Mouse (Mus musculus) midbrain, embryonic 12.5 days (tissue): Measurements from ENCODE around the gene Plcd3. TPM values are rescaled to one million over a fixed set of nuclear protein-coding genes. Genes with fewer than 3 reads are reported as not detected.

Source experiments
- ATAC-seq: fragments of 200-750 bp; cut with Nextera tagmentation; 2 replicates; pipeline ENCODE4 v1.8.0; 2017; ENCODE audit warnings: low read depth, moderate TSS enrichment, moderate library complexity; ENCODE audit not compliant: low FRiP score
- H3K27ac ChIP-seq: fragments of 300-500 bp; sonication (generic); replicated peaks from 2 replicates; pipeline ENCODE4 v1.5.1; 2016; ENCODE audit warnings: mild to moderate bottlenecking
- H3K27me3 ChIP-seq: fragments of 300-500 bp; sonication (generic); 2 replicates; pipeline ENCODE4 v1.6.1; 2016; ENCODE audit warnings: mild to moderate bottlenecking
- H3K36me3 ChIP-seq: fragments of 300-500 bp; sonication (generic); 2 replicates; pipeline ENCODE4 v1.6.1; 2016
- H3K4me1 ChIP-seq: fragments of 300-500 bp; sonication (generic); 2 replicates; pipeline ENCODE4 v1.6.1; 2016
- H3K4me2 ChIP-seq: fragments of 300-500 bp; sonication (generic); replicated peaks from 2 replicates; pipeline ENCODE4 v1.6.1; 2016; ENCODE audit warnings: mild to moderate bottlenecking, moderate library complexity
- H3K4me3 ChIP-seq: fragments of 300-500 bp; sonication (generic); 2 replicates; pipeline ENCODE4 v1.5.1; 2016; ENCODE audit warnings: mild to moderate bottlenecking
- H3K9ac ChIP-seq: fragments of 300-500 bp; sonication (generic); replicated peaks from 2 replicates; pipeline ENCODE4 v1.6.1; 2016; ENCODE audit warnings: mild to moderate bottlenecking, moderate library complexity
- H3K9me3 ChIP-seq: fragments of 300-500 bp; sonication (generic); 2 replicates; pipeline ENCODE4 v1.6.1; 2016; ENCODE audit warnings: mild to moderate bottlenecking
- WGBS: fragments of 180-500 bp; shearing (Covaris S2); methylation state at CpG from one replicate; pipeline ENCODE4 v1.1.7; 2016; 5-methylcytosine and 5-hydroxymethylcytosine counted together
- polyA plus RNA-seq: library from polyadenylated mRNA; unstranded; fragments of >200 nt; fragmentation: Nextera tagmentation; extraction: Ambion mirVana; gene quantifications from 2 replicates; pipeline ENCODE4 v1.2.1, GENCODE M21; 2016

Gene Plcd3
- polyA plus RNA-seq, 1 experiment from 2014 or later: 1.1 TPM

DNA sequence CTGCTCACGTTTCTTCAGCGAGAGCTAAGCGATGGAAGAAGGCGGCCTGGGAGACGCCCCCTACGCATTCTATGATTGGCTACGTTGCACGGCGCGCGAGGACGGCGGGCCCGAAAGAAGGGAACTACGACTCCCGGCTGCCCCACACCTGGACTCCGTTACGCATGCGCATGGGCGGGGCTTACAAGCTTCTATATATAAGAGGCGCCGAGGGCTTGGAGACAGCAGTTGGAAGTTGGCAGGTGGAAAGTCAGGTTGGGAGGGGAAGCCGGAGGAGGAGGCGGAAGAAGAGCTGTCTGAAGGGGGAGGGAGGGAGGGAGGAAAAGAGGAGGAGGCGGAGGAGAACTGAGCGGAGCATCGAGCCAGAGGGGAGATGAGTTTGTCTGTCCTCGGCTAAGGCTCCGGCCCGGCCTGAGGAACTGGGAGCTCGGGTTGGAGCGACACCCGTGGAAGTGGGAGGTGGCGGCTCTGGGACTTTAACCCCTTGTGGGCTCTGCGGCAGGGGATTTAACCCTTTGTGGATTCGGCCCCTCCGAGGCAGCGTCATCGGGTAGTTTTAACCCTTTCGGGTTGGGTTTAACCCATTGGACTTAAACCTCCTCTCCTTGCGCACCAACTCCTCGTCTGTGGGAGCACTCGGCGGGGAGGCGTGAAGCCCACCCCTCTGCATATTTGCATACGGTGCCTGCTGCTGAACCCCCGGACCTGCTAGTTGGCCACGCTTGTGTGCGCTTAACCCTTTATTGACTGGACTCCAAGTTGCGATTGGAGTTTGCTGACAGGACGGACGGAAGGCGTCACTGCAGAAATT is 14.8 kb upstream of the Plcd3 start, which contains the start of gene Hexim1:
Gene Hexim1 (plus strand): TSS at position 224 of the 811 bp plus-strand sequence.
- H3K9ac ChIP-seq: peak within 1 kb of the TSS; percentile 78
- peak; percentile 94 for ATAC-seq
- H3K4me2 ChIP-seq: peak within 1 kb of the TSS; percentile 85
- H3K4me1 ChIP-seq: peaks cover 35% of the 10 kb centered on the region
- H3K4me3 ChIP-seq: peak within 1 kb of the TSS; percentile 61
- WGBS: under 1% methylated on average over 53 of the region's 53 CpGs
- peaks cover 28% of the 10 kb centered on the region for H3K27me3 ChIP-seq
- H3K27ac ChIP-seq: peak within 1 kb of the TSS; percentile 89
- no peaks in the 10 kb centered on the region for H3K9me3 ChIP-seq
- H3K36me3 ChIP-seq: no peaks in the 10 kb centered on the region

GRCm38 (mm10) chr11:103115163-103116007 is 13.9 kb upstream of the Plcd3 start:
- H3K36me3 ChIP-seq: no peaks in the 10 kb centered on the region
- peak; percentile 61 for ATAC-seq
- no peaks in the 10 kb centered on the region for H3K9me3 ChIP-seq
- peaks cover 35% of the 10 kb centered on the region for H3K27me3 ChIP-seq
- peak overlapping the region; percentile 61 for H3K4me3 ChIP-seq
- peak overlapping the region; percentile 63 for H3K4me2 ChIP-seq
- WGBS: under 1% methylated on average over 34 of the region's 34 CpGs
- H3K4me1 ChIP-seq: peaks cover 35% of the 10 kb centered on the region
- peak overlapping the region; percentile 86 for H3K27ac ChIP-seq
- H3K9ac ChIP-seq: peak overlapping the region; percentile 78

DNA sequence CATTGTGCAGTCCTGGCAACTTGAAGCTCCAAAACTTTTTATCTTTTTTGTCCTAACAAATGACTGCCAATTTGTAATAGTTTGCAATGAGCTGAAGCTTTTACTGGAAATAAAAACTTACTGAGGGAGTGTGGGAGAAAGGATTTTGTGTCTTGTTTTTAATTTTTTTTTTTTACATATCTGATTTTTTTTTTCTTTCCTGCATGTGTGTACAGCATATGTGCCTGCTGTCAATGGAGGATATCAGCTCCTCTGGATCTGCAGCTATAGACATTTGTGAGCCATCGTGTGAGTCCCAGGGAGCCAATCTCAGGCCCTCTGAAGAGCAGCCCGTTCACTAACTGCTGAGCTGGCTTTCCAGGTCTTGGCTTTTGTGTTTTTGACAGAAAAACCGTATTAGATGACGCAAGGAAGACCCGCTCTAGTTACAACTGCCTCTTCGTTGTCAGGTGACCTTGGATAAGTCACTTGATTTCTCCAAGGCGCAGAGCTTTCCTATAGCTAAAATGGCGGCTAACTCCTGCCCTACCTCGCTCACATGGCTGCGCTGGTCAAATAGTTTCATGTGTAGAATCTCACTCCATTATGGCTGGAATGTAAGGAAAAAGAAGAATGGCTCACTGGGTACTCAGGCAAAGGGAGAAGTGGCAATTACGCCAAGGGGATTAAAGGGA is 12.9 kb upstream of the Plcd3 start:
- no peak for ATAC-seq
- H3K9me3 ChIP-seq: no peaks in the 10 kb centered on the region
- H3K9ac ChIP-seq: peak overlapping the region; percentile 78; the same call in 1 of the 2 replicates
- H3K4me3 ChIP-seq: peak overlapping the region; percentile 61
- H3K4me1 ChIP-seq: peaks cover 35% of the 10 kb centered on the region
- H3K27me3 ChIP-seq: peaks cover 35% of the 10 kb centered on the region
- no peak overlapping the region for H3K27ac ChIP-seq
- no peaks in the 10 kb centered on the region for H3K36me3 ChIP-seq
- peak overlapping the region; percentile 63 for H3K4me2 ChIP-seq
- 87% methylated on average over 11 of the region's 11 CpGs for WGBS

- no peak overlapping the region for H3K9ac ChIP-seq
- H3K27me3 ChIP-seq: peaks cover 35% of the 10 kb centered on the region
- no peaks in the 10 kb centered on the region for H3K9me3 ChIP-seq
- no peaks in the 10 kb centered on the region for H3K36me3 ChIP-seq
- no peak overlapping the region for H3K27ac ChIP-seq
- H3K4me2 ChIP-seq: no peak overlapping the region
- no peak overlapping the region for H3K4me3 ChIP-seq
- H3K4me1 ChIP-seq: peaks cover 32% of the 10 kb centered on the region
- 77% methylated on average over 4 of the region's 4 CpGs for WGBS
- no peak for ATAC-seq
Measured at GRCm38 (mm10) chr11:103113771-103114170, 12.3 kb upstream of the Plcd3 start.

DNA sequence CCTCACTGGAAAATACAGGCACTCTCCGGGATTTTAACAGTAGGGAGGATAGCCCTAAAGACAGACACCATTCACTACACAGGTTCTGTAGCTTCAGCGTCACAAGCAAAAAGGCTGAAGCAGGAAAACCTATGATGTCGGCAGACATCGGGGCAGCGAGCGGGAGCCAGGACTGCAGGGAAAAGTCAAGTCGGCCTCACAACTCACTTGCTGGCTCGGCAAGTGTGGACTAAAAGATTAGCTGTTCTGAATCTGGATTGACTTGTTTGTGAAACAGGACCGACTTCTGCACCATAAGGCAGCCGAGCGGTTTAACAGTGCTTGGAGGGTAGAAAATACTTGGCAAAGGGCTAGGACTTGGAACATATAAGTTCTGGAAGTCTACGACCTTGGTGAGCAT is 11.5 kb upstream of the Plcd3 start:
- peaks cover 26% of the 10 kb centered on the region for H3K4me1 ChIP-seq
- H3K27me3 ChIP-seq: peaks cover 35% of the 10 kb centered on the region
- H3K9me3 ChIP-seq: no peaks in the 10 kb centered on the region
- no peak overlapping the region for H3K9ac ChIP-seq
- no peaks in the 10 kb centered on the region for H3K36me3 ChIP-seq
- H3K4me3 ChIP-seq: no peak overlapping the region
- no peak for ATAC-seq
- 26% methylated on average over 12 of the region's 12 CpGs for WGBS
- 0 out of 2 replicates have a peak overlapping the region, but pooled peaks have one; percentile 53 for H3K4me2 ChIP-seq
- H3K27ac ChIP-seq: no peak overlapping the region

DNA sequence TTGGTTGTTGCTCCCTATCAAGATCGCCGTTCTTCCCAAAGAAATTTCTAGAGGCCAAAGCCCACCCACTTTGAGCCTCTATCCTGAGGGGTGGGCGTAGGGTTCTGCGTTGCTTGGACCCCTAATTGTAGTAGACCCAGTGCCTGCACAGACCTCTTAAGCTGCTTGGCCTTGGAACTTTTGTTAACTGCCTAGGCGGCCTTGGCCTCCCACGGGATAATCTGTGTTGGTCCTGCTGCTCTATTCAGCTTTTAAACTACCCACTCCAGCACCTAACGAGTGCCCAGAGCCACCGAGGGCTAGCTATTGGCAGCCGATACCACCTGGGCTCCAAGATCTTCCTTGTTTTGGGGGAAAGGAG is 11.1 kb upstream of the Plcd3 start:
- Histone ChIP-seq H3K4me2 (peak overlapping the region; percentile 53), H3K4me3 (peak overlapping the region; percentile 28; the same call in 1 of the 2 replicates), H3K9me3 (no peaks in the 10 kb centered on the region), H3K9ac (peak overlapping the region; percentile 41; the same call in 1 of the 2 replicates), H3K4me1 (peaks cover 23% of the 10 kb centered on the region), H3K27me3 (peaks cover 35% of the 10 kb centered on the region), H3K36me3 (no peaks in the 10 kb centered on the region), H3K27ac (no peak overlapping the region)
- ATAC-seq: no peak
- 7% methylated on average over 9 of the region's 9 CpGs for WGBS

DNA sequence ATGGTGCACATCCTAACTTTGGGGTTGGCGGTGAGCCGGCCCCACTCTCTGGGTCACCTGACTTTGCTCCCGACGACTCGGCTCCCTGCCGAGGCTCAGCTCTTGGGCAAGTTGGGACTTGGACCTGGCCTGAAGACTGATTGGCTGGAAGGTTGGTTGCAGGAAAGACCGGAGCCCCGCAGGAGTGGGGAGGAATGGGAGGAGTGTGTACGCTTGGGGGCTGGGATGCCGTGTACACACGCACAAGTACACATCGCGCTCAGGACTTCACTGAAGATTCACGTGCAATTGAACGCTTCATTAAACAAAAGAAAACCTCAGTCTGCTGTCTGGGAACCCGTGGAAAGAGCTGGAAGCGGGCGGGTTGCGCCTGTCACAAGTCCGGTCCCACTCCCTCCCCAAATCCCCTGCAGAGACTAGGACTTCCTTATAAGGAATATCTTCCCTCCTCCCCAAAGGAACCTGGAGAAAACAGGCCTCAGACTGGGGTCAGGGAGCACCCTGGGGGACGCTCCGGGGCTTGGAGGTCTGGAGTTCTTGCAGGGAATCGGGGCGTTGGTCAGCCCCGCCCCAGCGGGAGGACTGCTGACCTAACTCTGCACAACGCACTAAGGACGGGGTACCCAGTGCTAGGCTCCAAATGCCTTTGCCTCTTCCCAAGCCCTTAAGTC is 10.6 kb upstream of the Plcd3 start:
- WGBS: 1% methylated on average over 28 of the region's 28 CpGs
- Histone ChIP-seq H3K36me3 (no peaks in the 10 kb centered on the region), H3K4me1 (peaks cover 18% of the 10 kb centered on the region), H3K27me3 (peaks cover 35% of the 10 kb centered on the region), H3K9me3 (no peaks in the 10 kb centered on the region), H3K4me3 (peak overlapping the region; percentile 28), H3K9ac (peak overlapping the region; percentile 41; the same call in 1 of the 2 replicates), H3K4me2 (peak overlapping the region; percentile 53), H3K27ac (no peak overlapping the region)
- ATAC-seq: no peak

GRCm38 (mm10) chr11:103111301-103111700 is 9.8 kb upstream of the Plcd3 start:
- WGBS: 15% methylated on average over 10 of the region's 10 CpGs

GRCm38 (mm10) chr11:103106386-103106785 is 4.9 kb upstream of the Plcd3 start:
- WGBS: 68% methylated on average over 4 of the region's 4 CpGs

More at GRCm38 (mm10) chr11:103111301-103111700, 9.8 kb upstream of the Plcd3 start:
- Histone ChIP-seq H3K4me2 (peak overlapping the region; percentile 53), H3K27me3 (peaks cover 35% of the 10 kb centered on the region), H3K9me3 (no peaks in the 10 kb centered on the region), H3K27ac (no peak overlapping the region), H3K4me1 (peaks cover 17% of the 10 kb centered on the region), H3K36me3 (no peaks in the 10 kb centered on the region), H3K9ac (no peak overlapping the region), H3K4me3 (0 out of 2 replicates have a peak overlapping the region, but pooled peaks have one; percentile 28)
- no peak for ATAC-seq

GRCm38 (mm10) chr11:103105810-103106209 is 4.4 kb upstream of the Plcd3 start:
- ATAC-seq: no peak
- H3K4me2 ChIP-seq: no peak overlapping the region
- H3K9me3 ChIP-seq: no peaks in the 10 kb centered on the region
- H3K4me3 ChIP-seq: no peak overlapping the region
- no peak overlapping the region for H3K9ac ChIP-seq
- no peak overlapping the region for H3K27ac ChIP-seq
- H3K4me1 ChIP-seq: peaks cover 16% of the 10 kb centered on the region
- WGBS: 83% methylated on average over 6 of the region's 6 CpGs
- H3K27me3 ChIP-seq: peaks cover 44% of the 10 kb centered on the region
- no peaks in the 10 kb centered on the region for H3K36me3 ChIP-seq

More at GRCm38 (mm10) chr11:103106386-103106785, 4.9 kb upstream of the Plcd3 start:
- Histone ChIP-seq H3K4me3 (no peak overlapping the region), H3K27me3 (peaks cover 44% of the 10 kb centered on the region), H3K27ac (no peak overlapping the region), H3K36me3 (no peaks in the 10 kb centered on the region), H3K4me2 (no peak overlapping the region), H3K9me3 (no peaks in the 10 kb centered on the region), H3K9ac (no peak overlapping the region), H3K4me1 (peaks cover 13% of the 10 kb centered on the region)
- no peak for ATAC-seq

- Histone ChIP-seq H3K27ac (no peak overlapping the region), H3K9ac (no peak overlapping the region), H3K36me3 (no peaks in the 10 kb centered on the region), H3K4me3 (no peak overlapping the region), H3K9me3 (no peaks in the 10 kb centered on the region), H3K4me1 (peaks cover 16% of the 10 kb centered on the region), H3K4me2 (no peak overlapping the region), H3K27me3 (peaks cover 46% of the 10 kb centered on the region)
- ATAC-seq: no peak
- WGBS: 61% methylated on average over 14 of the region's 14 CpGs
Measured at GRCm38 (mm10) chr11:103105180-103105725, 3.8 kb upstream of the Plcd3 start.
